Mouse (Mus musculus) heart, embryonic 12.5 days (tissue): ENCODE data around the gene Ppfia3. TPM values are rescaled to one million over a fixed set of nuclear protein-coding genes. Genes with fewer than 3 reads are reported as not detected.

Experiments
- ATAC-seq: fragments of 200-750 bp; cut with Nextera tagmentation; 2 replicates; pipeline ENCODE4 v1.8.0; 2017; ENCODE audit warnings: moderate TSS enrichment, moderate library complexity; ENCODE audit not compliant: insufficient number of reproducible peaks, low FRiP score
- H3K27ac ChIP-seq: fragments of 300-500 bp; sonication (generic); 2 replicates; pipeline ENCODE4 v1.5.1; 2016; ENCODE audit warnings: mild to moderate bottlenecking, moderate library complexity; ENCODE audit not compliant: poor library complexity, severe bottlenecking
- H3K27me3 ChIP-seq: fragments of 300-500 bp; sonication (generic); replicated peaks from 2 replicates; pipeline ENCODE4 v1.6.1; 2016; ENCODE audit warnings: mild to moderate bottlenecking, moderate library complexity
- H3K36me3 ChIP-seq: fragments of 300-500 bp; sonication (generic); 2 replicates; pipeline ENCODE4 v1.6.1; 2016; ENCODE audit warnings: mild to moderate bottlenecking, moderate library complexity
- H3K4me1 ChIP-seq: fragments of 300-500 bp; sonication (generic); replicated peaks from 2 replicates; pipeline ENCODE4 v1.6.1; 2016; ENCODE audit warnings: mild to moderate bottlenecking
- H3K4me2 ChIP-seq: fragments of 300-500 bp; sonication (generic); 2 replicates; pipeline ENCODE4 v1.6.1; 2016; ENCODE audit warnings: mild to moderate bottlenecking, moderate library complexity
- H3K4me3 ChIP-seq: fragments of 300-500 bp; sonication (generic); 2 replicates; pipeline ENCODE4 v1.5.1; 2016; ENCODE audit warnings: mild to moderate bottlenecking
- H3K9ac ChIP-seq: fragments of 300-500 bp; sonication (generic); 2 replicates; pipeline ENCODE4 v1.6.1; 2016; ENCODE audit warnings: mild to moderate bottlenecking, moderate library complexity
- H3K9me3 ChIP-seq: fragments of 300-500 bp; sonication (generic); replicated peaks from 2 replicates; pipeline ENCODE4 v1.6.1; 2016; ENCODE audit warnings: mild to moderate bottlenecking, moderate library complexity
- WGBS: fragments of 180-500 bp; shearing (Covaris S2); methylation state at CpG from one replicate; pipeline ENCODE4 v1.1.7; 2016; 5-methylcytosine and 5-hydroxymethylcytosine counted together
- polyA plus RNA-seq: library from polyadenylated mRNA; unstranded; fragments of >200 nt; fragmentation: Nextera tagmentation; extraction: Ambion mirVana; gene quantifications from 2 replicates; pipeline ENCODE4 v1.2.1, GENCODE M21; 2016

Gene Ppfia3
- polyA plus RNA-seq, 1 experiment from 2014 or later = 2.6 TPM

DNA sequence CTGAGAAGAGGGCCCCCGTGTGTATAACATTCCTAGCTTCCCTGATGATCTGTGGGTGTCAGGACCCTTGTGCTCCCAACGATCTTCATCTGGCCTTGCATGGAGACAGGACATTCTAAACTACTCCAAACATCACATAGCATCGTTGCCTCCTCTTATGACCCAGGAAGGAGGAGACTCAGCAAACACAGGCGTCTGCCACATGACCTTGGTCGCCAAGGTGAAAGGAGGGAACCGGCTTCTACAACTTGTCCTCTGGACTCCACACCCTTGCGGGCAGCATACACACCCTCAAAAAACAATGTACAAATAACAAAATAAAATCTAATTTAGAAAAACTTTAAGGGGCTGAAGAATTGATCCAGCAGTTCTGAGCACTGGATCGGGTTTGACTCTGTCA lies 54.8 kb downstream of the Ppfia3 start:
- peaks cover 33% of the 10 kb centered on the region for H3K36me3 ChIP-seq
- no peak overlapping the region for H3K4me2 ChIP-seq
- H3K9me3 ChIP-seq = no peaks in the 10 kb centered on the region
- no peak overlapping the region for H3K9ac ChIP-seq
- 36% methylated on average over 8 of the region's 8 CpGs for WGBS
- no peak overlapping the region for H3K4me3 ChIP-seq
- peaks cover 24% of the 10 kb centered on the region for H3K4me1 ChIP-seq
- H3K27me3 ChIP-seq = no peaks in the 10 kb centered on the region
- no peak overlapping the region for H3K27ac ChIP-seq
- no peak for ATAC-seq

DNA sequence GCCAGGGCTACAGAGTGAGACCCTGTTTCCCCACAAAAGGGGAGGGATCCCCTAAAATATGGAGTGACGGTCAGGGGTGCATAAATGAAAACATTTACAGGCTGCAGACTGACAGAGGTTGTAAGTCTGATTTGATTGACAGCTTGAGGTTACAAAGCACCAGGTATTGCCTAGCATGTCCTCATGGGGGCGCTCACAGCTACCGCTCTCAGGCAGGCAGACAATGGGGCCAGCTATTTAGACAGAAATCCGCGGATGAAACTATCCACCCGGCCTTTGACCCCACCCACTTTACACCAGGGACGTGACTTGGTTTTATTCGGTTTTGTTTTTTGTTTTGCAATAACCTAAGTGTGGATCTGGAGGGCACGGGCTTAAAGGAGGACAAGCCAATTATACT lies 57.4 kb downstream of the Ppfia3 start:
- peaks cover 24% of the 10 kb centered on the region for H3K4me1 ChIP-seq
- no peaks in the 10 kb centered on the region for H3K27me3 ChIP-seq
- no peaks in the 10 kb centered on the region for H3K9me3 ChIP-seq
- H3K36me3 ChIP-seq = peaks cover 24% of the 10 kb centered on the region
- H3K4me3 ChIP-seq = no peak overlapping the region
- WGBS = 18% methylated on average over 9 of the region's 9 CpGs
- no peak overlapping the region for H3K27ac ChIP-seq
- no peak overlapping the region for H3K9ac ChIP-seq
- ATAC-seq = no peak
- H3K4me2 ChIP-seq = no peak overlapping the region

DNA sequence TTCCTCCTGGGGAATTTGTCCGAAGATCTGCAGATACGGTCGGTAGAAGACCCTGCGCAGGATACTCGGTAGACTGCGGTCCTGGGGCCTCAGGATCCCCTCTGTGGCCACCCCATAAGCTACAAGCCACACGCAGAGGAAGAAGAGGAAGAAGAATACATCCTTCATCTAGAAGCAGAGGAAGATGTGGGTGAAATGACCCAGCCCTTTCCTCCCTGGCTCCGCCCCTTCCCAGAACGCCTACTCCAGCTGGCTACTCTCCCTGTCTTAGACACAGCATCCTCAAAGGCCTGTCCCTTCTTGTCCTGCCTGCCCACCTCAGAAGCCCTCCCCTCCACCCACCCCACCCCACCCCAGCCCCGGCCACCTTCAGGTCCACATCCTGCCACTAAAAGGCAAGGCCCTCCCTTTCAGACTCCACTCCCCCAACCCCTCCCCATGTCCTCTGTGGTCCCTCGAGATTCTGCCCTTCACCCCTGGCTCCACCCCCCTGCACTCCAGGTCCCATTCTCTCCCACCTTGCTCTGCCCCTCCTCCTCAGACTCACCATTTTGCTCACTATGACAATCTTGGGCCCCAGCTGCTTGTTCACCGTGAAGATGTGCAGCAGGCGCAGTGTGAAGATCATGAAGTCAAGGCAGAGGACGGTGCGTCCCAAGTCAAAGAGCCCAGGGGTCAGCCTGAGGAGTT lies 58.1 kb downstream of the Ppfia3 start:
- H3K9ac ChIP-seq = no peak overlapping the region
- no peak for ATAC-seq
- WGBS = 66% methylated on average over 15 of the region's 15 CpGs
- no peak overlapping the region for H3K27ac ChIP-seq
- H3K4me3 ChIP-seq = no peak overlapping the region
- H3K4me2 ChIP-seq = no peak overlapping the region
- peaks cover 21% of the 10 kb centered on the region for H3K4me1 ChIP-seq
- H3K9me3 ChIP-seq = no peaks in the 10 kb centered on the region
- H3K36me3 ChIP-seq = peaks cover 27% of the 10 kb centered on the region
- no peaks in the 10 kb centered on the region for H3K27me3 ChIP-seq

DNA sequence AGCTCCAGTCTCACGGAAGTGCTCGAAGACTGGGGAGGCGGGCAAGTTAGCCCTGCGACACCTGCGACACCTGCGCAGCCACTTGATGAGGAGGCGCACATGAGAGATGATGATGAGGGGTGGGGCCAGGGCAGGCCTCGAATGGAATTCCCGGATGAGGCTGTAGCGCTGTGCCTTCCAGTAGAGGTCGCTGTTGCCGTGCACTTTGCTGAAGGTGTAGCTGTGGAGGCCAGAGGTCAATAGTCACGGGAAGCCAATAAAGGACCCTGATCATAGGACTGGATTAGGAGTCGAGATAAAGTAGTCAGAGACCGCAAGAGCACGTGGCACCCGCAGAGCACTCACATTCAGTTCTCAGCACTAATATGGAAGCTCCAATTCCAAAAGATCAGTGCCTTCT lies 61.5 kb downstream of the Ppfia3 start:
- no peak; the same call in 1 of the 2 replicates for ATAC-seq
- no peak overlapping the region for H3K27ac ChIP-seq
- no peaks in the 10 kb centered on the region for H3K4me1 ChIP-seq
- 10% methylated on average over 17 of the region's 17 CpGs for WGBS
- H3K9me3 ChIP-seq = no peaks in the 10 kb centered on the region
- no peak overlapping the region for H3K9ac ChIP-seq
- no peak overlapping the region for H3K4me3 ChIP-seq
- no peaks in the 10 kb centered on the region for H3K27me3 ChIP-seq
- peaks cover 32% of the 10 kb centered on the region for H3K36me3 ChIP-seq
- peak overlapping the region; percentile 20; the same call in 1 of the 2 replicates for H3K4me2 ChIP-seq

DNA sequence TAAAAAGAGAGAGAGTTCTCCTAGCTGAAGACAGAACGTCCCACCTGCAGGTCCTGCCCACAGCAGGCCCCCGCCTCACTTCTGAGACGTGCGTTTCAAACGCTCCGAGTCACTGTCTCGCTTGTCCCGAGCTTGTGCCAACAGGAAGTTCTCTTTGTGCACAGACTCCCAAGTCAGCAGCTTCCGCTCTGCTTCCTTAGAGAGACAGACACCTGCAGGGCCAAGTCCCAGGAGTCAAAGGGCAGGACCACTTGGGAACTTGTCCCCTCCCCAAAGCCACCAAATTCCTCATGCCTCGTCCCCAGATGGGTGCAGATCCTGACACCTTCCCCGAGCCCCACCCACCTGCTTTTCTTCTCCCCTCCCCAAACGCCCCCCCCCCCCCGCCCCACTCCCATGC lies 62.0 kb downstream of the Ppfia3 start:
- Histone ChIP-seq H3K36me3 (peaks cover 28% of the 10 kb centered on the region), H3K4me3 (no peak overlapping the region), H3K27me3 (no peaks in the 10 kb centered on the region), H3K27ac (no peak overlapping the region), H3K9me3 (no peaks in the 10 kb centered on the region), H3K4me2 (peak overlapping the region; percentile 20; the same call in 1 of the 2 replicates), H3K9ac (no peak overlapping the region), H3K4me1 (no peaks in the 10 kb centered on the region)
- no peak for ATAC-seq
- 27% methylated on average over 13 of the region's 13 CpGs for WGBS

DNA sequence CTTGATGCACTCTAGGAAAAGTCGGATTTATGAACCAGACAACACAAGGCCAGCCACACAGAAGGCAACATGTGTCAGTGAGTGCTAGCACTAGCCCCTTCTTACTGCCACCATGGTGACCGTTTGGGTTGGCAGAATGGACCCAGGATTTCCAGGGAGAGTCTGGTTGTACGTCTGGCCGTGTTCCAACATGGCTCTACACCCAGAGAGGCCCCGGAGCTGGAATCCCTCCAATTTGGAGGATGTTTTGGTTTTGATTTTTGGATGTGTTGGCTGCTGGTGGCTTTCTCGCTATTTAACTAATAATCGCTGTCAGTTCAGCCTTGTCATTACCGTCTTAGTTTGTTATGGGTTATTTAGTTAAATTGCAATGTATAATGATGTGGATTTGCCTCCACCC lies 64.2 kb downstream of the Ppfia3 start:
- no peaks in the 10 kb centered on the region for H3K27me3 ChIP-seq
- H3K4me3 ChIP-seq = no peak overlapping the region
- no peak overlapping the region for H3K27ac ChIP-seq
- no peak overlapping the region for H3K9ac ChIP-seq
- H3K36me3 ChIP-seq = peaks cover 23% of the 10 kb centered on the region
- ATAC-seq = no peak
- no peaks in the 10 kb centered on the region for H3K9me3 ChIP-seq
- no peak overlapping the region for H3K4me2 ChIP-seq
- no peaks in the 10 kb centered on the region for H3K4me1 ChIP-seq
- WGBS = 75% methylated on average over 8 of the region's 8 CpGs

DNA sequence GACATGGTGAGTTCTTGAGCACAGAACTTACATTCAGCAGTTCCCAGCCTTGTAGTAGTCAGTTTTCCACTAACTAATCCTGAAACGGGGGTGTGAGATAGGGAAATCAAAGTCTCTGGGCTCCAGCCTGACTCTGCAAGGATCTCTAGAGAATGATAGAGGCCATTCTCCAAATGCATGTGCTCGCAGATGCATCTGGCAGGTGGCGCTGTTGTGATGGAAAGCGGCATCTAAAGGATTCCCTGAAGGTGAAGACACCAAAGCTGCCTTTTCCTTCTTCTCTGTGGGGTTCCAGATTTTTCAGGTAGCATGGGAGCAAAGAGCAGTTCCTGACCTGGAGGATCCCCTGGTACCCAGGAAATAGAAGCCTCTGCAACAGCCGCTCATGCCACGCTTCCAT lies 66.5 kb downstream of the Ppfia3 start:
- no peak overlapping the region for H3K27ac ChIP-seq
- no peak overlapping the region for H3K4me2 ChIP-seq
- H3K9me3 ChIP-seq = no peaks in the 10 kb centered on the region
- no peak overlapping the region for H3K4me3 ChIP-seq
- no peak overlapping the region for H3K9ac ChIP-seq
- no peaks in the 10 kb centered on the region for H3K4me1 ChIP-seq
- H3K27me3 ChIP-seq = no peaks in the 10 kb centered on the region
- no peak; the same call in 1 of the 2 replicates for ATAC-seq
- H3K36me3 ChIP-seq = peaks cover 22% of the 10 kb centered on the region
- WGBS = 11% methylated on average over 6 of the region's 6 CpGs

DNA sequence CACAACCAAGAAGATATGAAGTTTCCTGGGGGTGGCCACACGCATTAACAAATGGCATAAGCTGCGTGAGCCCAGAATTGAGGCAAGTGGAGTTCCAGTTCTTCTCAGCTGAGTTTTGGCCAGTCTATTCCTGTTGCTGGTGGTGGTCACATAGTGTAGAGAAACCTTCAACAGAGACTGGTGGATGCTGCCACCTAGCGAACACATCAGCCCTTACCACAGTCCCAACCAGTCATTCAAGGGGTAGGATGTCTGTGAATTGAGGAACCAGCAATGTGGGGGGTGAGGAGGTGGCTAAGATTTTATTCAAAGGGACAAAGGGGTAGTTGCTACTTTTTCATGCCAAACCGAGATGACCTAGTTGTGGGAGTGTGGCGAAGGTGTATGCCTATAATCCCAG lies 67.1 kb downstream of the Ppfia3 start:
- Histone ChIP-seq H3K4me3 (no peak overlapping the region), H3K4me2 (no peak overlapping the region), H3K9me3 (no peaks in the 10 kb centered on the region), H3K36me3 (peaks cover 21% of the 10 kb centered on the region), H3K27ac (no peak overlapping the region), H3K27me3 (no peaks in the 10 kb centered on the region), H3K4me1 (no peaks in the 10 kb centered on the region), H3K9ac (no peak overlapping the region)
- WGBS = 10% methylated on average over 5 of the region's 5 CpGs
- peak; percentile 80 for ATAC-seq

DNA sequence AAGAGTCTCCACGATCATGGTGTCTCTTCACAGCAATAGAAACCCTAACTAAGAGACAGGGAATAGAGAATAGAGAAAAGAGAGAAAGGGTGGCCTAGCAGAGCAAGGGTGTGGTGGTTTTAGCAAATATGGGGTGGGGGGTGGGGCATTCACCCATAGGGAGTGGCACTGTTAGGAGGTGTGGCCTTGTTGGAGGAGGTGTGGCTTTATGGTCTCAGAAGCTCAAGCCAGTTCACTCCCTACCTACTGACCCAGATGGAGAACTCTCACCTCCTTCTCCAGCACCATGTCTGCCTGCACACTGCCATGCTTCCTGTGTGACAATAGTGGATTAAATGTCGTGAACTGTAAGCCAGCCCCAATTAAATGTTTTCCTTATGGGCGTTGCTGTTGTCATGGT lies 69.3 kb downstream of the Ppfia3 start:
- Histone ChIP-seq H3K9ac (no peak overlapping the region), H3K4me1 (no peaks in the 10 kb centered on the region), H3K36me3 (no peaks in the 10 kb centered on the region), H3K9me3 (no peaks in the 10 kb centered on the region), H3K4me3 (no peak overlapping the region), H3K27ac (no peak overlapping the region), H3K4me2 (no peak overlapping the region), H3K27me3 (no peaks in the 10 kb centered on the region)
- 61% methylated on average over 3 of the region's 3 CpGs for WGBS
- ATAC-seq = no peak

DNA sequence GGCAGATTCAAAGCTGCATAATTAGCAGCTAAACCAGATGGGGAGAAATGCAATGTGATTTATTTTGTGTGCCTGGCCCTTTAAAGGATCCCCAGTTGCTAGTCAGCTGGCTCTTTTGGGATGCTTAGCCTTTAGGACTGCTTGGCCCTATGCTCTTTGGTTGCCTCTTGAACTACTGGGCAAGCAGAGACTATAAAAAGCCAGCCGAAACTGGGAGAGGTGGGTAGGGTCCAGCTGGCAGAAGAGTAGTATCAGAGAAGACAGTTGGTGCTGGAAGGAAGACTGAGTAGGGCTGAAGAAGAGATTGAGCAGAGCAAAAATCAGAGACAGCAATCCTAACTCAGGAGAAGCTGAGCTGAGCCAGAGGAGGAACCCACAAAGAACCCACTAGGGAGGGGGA lies 70.2 kb downstream of the Ppfia3 start:
- 74% methylated on average over 1 of the region's 1 CpGs for WGBS
- H3K4me3 ChIP-seq = no peak overlapping the region
- no peak for ATAC-seq
- no peaks in the 10 kb centered on the region for H3K4me1 ChIP-seq
- no peaks in the 10 kb centered on the region for H3K27me3 ChIP-seq
- no peak overlapping the region for H3K27ac ChIP-seq
- H3K9ac ChIP-seq = no peak overlapping the region
- H3K36me3 ChIP-seq = no peaks in the 10 kb centered on the region
- no peaks in the 10 kb centered on the region for H3K9me3 ChIP-seq
- no peak overlapping the region for H3K4me2 ChIP-seq
